Mouse (Mus musculus) brain, adult 10 weeks (tissue): ENCODE results near the gene Ces2g. TPM values are rescaled to one million over a fixed set of nuclear protein-coding genes. Genes with fewer than 3 reads are reported as not detected.

ENCODE experiments used
- polyA plus RNA-seq: library from polyadenylated mRNA; stranded (reverse); fragments of 350-450 nt; fragmentation: Illumina TruSeq; extraction: RNeasy Lipid Tissue Mini Kit (QIAGEN cat#74804); gene quantifications from one replicate; pipeline ENCODE4 v1.2.3, GENCODE M21; 2015; ENCODE audit warnings: low read depth, low replicate concordance

Gene Ces2g
- polyA plus RNA-seq, result not detected

GRCm38 (mm10) chr8:104961537-104961961, at the start of gene Ces2g:
Ces2g (plus strand) TSS chr8:104961718.

GRCm38 (mm10) chr8:104925972-104926596, 35.4 kb upstream of the Ces2g start, which contains the start of gene Ces2e:
Ces2e (plus strand) TSS chr8:104926260.

GRCm38 (mm10) chr8:104947056-104947455, 14.5 kb upstream of the Ces2g start, which contains the start of gene Ces2f:
Ces2f (plus strand) TSS chr8:104947356.

GRCm38 (mm10) chr8:105000586-105000985, 39.1 kb downstream of the Ces2g start, which contains the start of gene Ces2h:
Ces2h (plus strand) TSS chr8:105000853.

Other genes with a start within 250 kb of the Ces2g start
- not detected for gene Ces2a, start 227.7 kb upstream of the Ces2g start, polyA plus RNA-seq
- not detected for gene Ces2b, start 130.1 kb upstream of the Ces2g start, polyA plus RNA-seq
- gene Ces2c, start 114.7 kb upstream of the Ces2g start, polyA plus RNA-seq, result not detected
- gene Ces2e, start 35.5 kb upstream of the Ces2g start, polyA plus RNA-seq, result not detected
- not detected for gene Ces2f, start 14.4 kb upstream of the Ces2g start, polyA plus RNA-seq
- gene Ces2h, start 39.1 kb downstream of the Ces2g start, polyA plus RNA-seq, result not detected
- 0.52 TPM for gene Ces3a, start 86.9 kb downstream of the Ces2g start, polyA plus RNA-seq
- gene Ces3b, start 122.0 kb downstream of the Ces2g start, polyA plus RNA-seq, result not detected
- gene Ces4a, start 170.1 kb downstream of the Ces2g start, polyA plus RNA-seq, result not detected
- 23.1 TPM for gene Cbfb, start 209.0 kb downstream of the Ces2g start, polyA plus RNA-seq